Mouse (Mus musculus) CH12.LX (cell line): ENCODE measurements around the gene Ptprm. TPM values are rescaled to one million over a fixed set of nuclear protein-coding genes. Genes with fewer than 3 reads are reported as not detected.

Experiments used
- DNase-seq: peaks from one replicate; pipeline ENCODE4 v3.0.0-alpha.2; 2013; ENCODE audit errors: extremely low read depth
- H3K27ac ChIP-seq: 2 replicates; pipeline ENCODE4 v1.5.1; 2012; ENCODE audit warnings: low read depth, mild to moderate bottlenecking, control low read depth, moderate library complexity; ENCODE audit not compliant: insufficient read depth
- H3K27me3 ChIP-seq: replicated peaks from 2 replicates; pipeline ENCODE3; 2012; ENCODE audit warnings: inconsistent platforms
- H3K36me3 ChIP-seq, 2 experiments: replicated peaks in 1 of 2; 2 replicates each; pipeline versions ENCODE3 to v1.6.1; 2012; ENCODE audit warnings: inconsistent platforms in 1 of 2, low read length in 1 of 2, mild to moderate bottlenecking in 1 of 2, mixed read lengths in 1 of 2, moderate library complexity in 1 of 2; ENCODE audit not compliant: control insufficient read depth in 1 of 2, insufficient read depth in 1 of 2
- H3K4me1 ChIP-seq, 2 experiments: 2 replicates each; pipeline ENCODE4 v1.6.1; 2012; ENCODE audit warnings: inconsistent platforms in 1 of 2, moderate library complexity in 1 of 2; ENCODE audit not compliant: insufficient read depth in 2 of 2, control insufficient read depth in 1 of 2
- H3K4me2 ChIP-seq: 2 replicates; pipeline ENCODE4 v1.6.1; 2012; ENCODE audit warnings: low read depth, mild to moderate bottlenecking, control low read depth; ENCODE audit not compliant: poor library complexity, insufficient read depth, severe bottlenecking
- H3K4me3 ChIP-seq, 3 experiments: fragments of 150-350 bp in 1 of 3; sonication (generic) in 1 of 3; replicated peaks in 1 of 3; 2 replicates each; pipeline versions ENCODE3 to v1.5.1; 2011 to 2012; ENCODE audit warnings: low read depth in 2 of 3, low read length in 2 of 3, mild to moderate bottlenecking in 2 of 3, moderate library complexity in 2 of 3, control low read depth in 1 of 3, improper control_type of control experiment in 1 of 3, inconsistent platforms in 1 of 3, mixed read lengths in 1 of 3; ENCODE audit not compliant: poor library complexity in 1 of 3
- H3K79me2 ChIP-seq: replicated peaks from 2 replicates; pipeline ENCODE4 v1.6.1; 2012; ENCODE audit warnings: mild to moderate bottlenecking, moderate library complexity; ENCODE audit not compliant: control insufficient read depth, poor library complexity, insufficient read depth, severe bottlenecking; ENCODE audit errors: extremely low read depth
- H3K9ac ChIP-seq: 2 replicates; pipeline ENCODE4 v1.6.1; 2012; ENCODE audit warnings: low read depth, mild to moderate bottlenecking, control low read depth, moderate library complexity; ENCODE audit not compliant: insufficient read depth
- H3K9me3 ChIP-seq: replicated peaks from 2 replicates; pipeline ENCODE3; 2012; ENCODE audit warnings: low read length, inconsistent platforms, mixed read lengths
- BHLHE40 ChIP-seq: IDR thresholded peaks from 2 replicates; pipeline ENCODE4 v1.6.1; 2011; ENCODE audit warnings: mild to moderate bottlenecking, low read depth, low read length, improper control_type of control experiment
- CHD2 ChIP-seq: IDR thresholded peaks from 2 replicates; pipeline ENCODE4 v1.6.1; 2011; ENCODE audit warnings: low read length, improper control_type of control experiment
- EP300 ChIP-seq: IDR thresholded peaks from 2 replicates; pipeline ENCODE4 v1.6.1; 2011; ENCODE audit warnings: low read length, improper control_type of control experiment
- IRF4 ChIP-seq: IDR thresholded peaks from 2 replicates; pipeline ENCODE4 v1.6.1; 2014; ENCODE audit warnings: low read depth, mild to moderate bottlenecking, inconsistent platforms, low read length, improper control_type of control experiment
- JUN ChIP-seq: IDR thresholded peaks from 2 replicates; pipeline ENCODE4 v1.6.1; 2011; ENCODE audit warnings: low read depth, mild to moderate bottlenecking, low read length, improper control_type of control experiment, moderate library complexity; ENCODE audit not compliant: insufficient read depth
- MXI1 ChIP-seq: IDR thresholded peaks from 2 replicates; pipeline ENCODE4 v1.6.1; 2011; ENCODE audit warnings: mild to moderate bottlenecking, low read depth, low read length, improper control_type of control experiment
- RAD21 ChIP-seq: IDR thresholded peaks from 2 replicates; pipeline ENCODE4 v1.6.1; 2011; ENCODE audit warnings: low read depth, mild to moderate bottlenecking, low read length, improper control_type of control experiment, moderate library complexity
- UBTF ChIP-seq: IDR thresholded peaks from 2 replicates; pipeline ENCODE4 v1.6.1; 2012; ENCODE audit warnings: low read depth, mild to moderate bottlenecking, inconsistent platforms, low read length, improper control_type of control experiment, moderate library complexity
- USF2 ChIP-seq: conservative IDR thresholded peaks from 2 replicates; pipeline ENCODE4 v1.6.1; 2011; ENCODE audit warnings: low read depth, low read length, improper control_type of control experiment
- ZKSCAN1 ChIP-seq: IDR thresholded peaks from 2 replicates; pipeline ENCODE4 v1.6.1; 2012; ENCODE audit warnings: low read depth, inconsistent platforms, low read length, improper control_type of control experiment, borderline replicate concordance
- dilution Hi-C: fragments of 300-500 bp; cut with MboI; formaldehyde crosslinking; loops from 2 replicates; pipeline ENCODE4 v1.14.3; 2020; ENCODE audit warnings: low sequenced_read_pairs; ENCODE audit not compliant: extremely low pct_unique_long_range_greater_than_20kb, extremely low pct_ligation_motif_present
- in situ Hi-C: fragments of 300-500 bp; cut with MboI; formaldehyde crosslinking; loops from 3 replicates; pipeline ENCODE4 v1.14.3; 2019; ENCODE audit warnings: low sequenced_read_pairs, low pct_ligation_motif_present, low pct_unique_long_range_greater_than_20kb, mixed read lengths
- polyA plus RNA-seq: library from polyadenylated mRNA; unstranded; fragments of >175 nt; gene quantifications from 2 replicates; pipeline ENCODE4 v1.2.1, GENCODE M21; 2012; ENCODE audit warnings: low read depth; ENCODE audit not compliant: insufficient read length
- total RNA-seq, 2 experiments: library from RNA; depleted of rRNA; stranded (reverse); fragments of 300-350 nt in 1 of 2; fragments of >200 nt in 1 of 2; gene quantifications; 2 replicates each; pipeline ENCODE4 v1.2.3; 2012 to 2014

The Ptprm gene
- total and polyA plus RNA-seq, 3 experiments, result not detected

- in situ Hi-C loops, result no loop called here
- Histone ChIP-seq H3K36me3 (no peaks in the 10 kb centered on the region), H3K9ac (no peak overlapping the region), H3K4me1 (no peaks in the 10 kb centered on the region), H3K27me3 (no peaks in the 10 kb centered on the region), H3K4me3 (no peak overlapping the region), H3K79me2 (no peaks in the 10 kb centered on the region), H3K9me3 (peaks cover 56% of the 10 kb centered on the region), H3K27ac (no peak overlapping the region), H3K4me2 (no peak overlapping the region)
- TF ChIP-seq MXI1, result no peak
- no peak for TF ChIP-seq BHLHE40
- no peak for TF ChIP-seq RAD21
- TF ChIP-seq UBTF, result no peak
- TF ChIP-seq EP300, result no peak
- TF ChIP-seq IRF4, result no peak
- no peak for TF ChIP-seq JUN
- TF ChIP-seq ZKSCAN1, result no peak
- no peak for TF ChIP-seq CHD2
- TF ChIP-seq USF2, result no peak
- dilution Hi-C loops, result no loop called here
- DNase-seq, result no peak
Observed at GRCm38 (mm10) chr17:66619255-66619826, 734.9 kb downstream of the Ptprm start.
